Mouse (Mus musculus) monocyte, adult 59 days (primary cell): Measurements from ENCODE around the gene Vmn1r29. TPM values are rescaled to one million over a fixed set of nuclear protein-coding genes. Genes with fewer than 3 reads are reported as not detected.

Experiments used
- total RNA-seq, 2 experiments: library from RNA; stranded (reverse); gene quantifications; one replicate each; pipeline ENCODE4 v1.2.4; 2023

The Vmn1r29 gene
- not detected for total RNA-seq

DNA sequence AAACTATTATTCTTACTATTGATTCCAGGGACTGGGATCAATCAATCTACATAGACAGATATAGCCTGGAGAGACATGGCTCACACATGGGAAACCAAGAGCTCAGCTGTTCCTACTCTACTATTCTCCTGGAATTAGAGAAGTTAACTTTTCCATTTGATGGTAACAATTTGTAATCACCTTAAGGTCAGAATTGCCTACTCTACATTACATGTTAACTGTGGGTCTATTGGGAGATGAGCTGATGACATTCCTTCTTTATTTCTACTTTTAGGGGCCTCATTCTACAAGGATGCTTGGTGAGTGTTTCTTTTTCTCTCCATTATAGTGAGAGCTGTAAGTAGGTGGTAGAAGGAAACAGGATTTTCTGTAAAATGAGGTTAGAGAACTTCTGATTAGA lies at the start of gene Vmn1r29:
Gene Vmn1r29 (plus strand): TSS at position 301 of the 400 bp plus-strand sequence.

GRCm38 (mm10) chr6:58261737-58262136 lies 39.6 kb upstream of the Vmn1r29 start, which contains the start of gene Vmn1r28:
Gene Vmn1r28, plus strand, starts transcription at chr6:58262037.

Other genes starting within 250 kb of the Vmn1r29 start
- gene Vmn1r27, start 82.7 kb upstream of the Vmn1r29 start, total RNA-seq, result not detected
- gene Vmn1r28, start 39.5 kb upstream of the Vmn1r29 start, total RNA-seq, result not detected
- gene Vmn1r30, start 141.8 kb downstream of the Vmn1r29 start, total RNA-seq, result not detected
- not detected for gene Vmn1r31, start 173.8 kb downstream of the Vmn1r29 start, total RNA-seq